Mouse (Mus musculus) CH12.LX (cell line): ENCODE data around the gene Cdh15. TPM values are rescaled to one million over a fixed set of nuclear protein-coding genes. Genes with fewer than 3 reads are reported as not detected.

Experiments
- DNase-seq: peaks from one replicate; pipeline ENCODE4 v3.0.0-alpha.2; 2013; ENCODE audit errors: extremely low read depth
- H3K27ac ChIP-seq: 2 replicates; pipeline ENCODE4 v1.5.1; 2012; ENCODE audit warnings: low read depth, mild to moderate bottlenecking, control low read depth, moderate library complexity; ENCODE audit not compliant: insufficient read depth
- H3K27me3 ChIP-seq: replicated peaks from 2 replicates; pipeline ENCODE3; 2012; ENCODE audit warnings: inconsistent platforms
- H3K36me3 ChIP-seq, 2 experiments: replicated peaks in 1 of 2; 2 replicates each; pipeline versions ENCODE3 to v1.6.1; 2012; ENCODE audit warnings: inconsistent platforms in 1 of 2, low read length in 1 of 2, mild to moderate bottlenecking in 1 of 2, mixed read lengths in 1 of 2, moderate library complexity in 1 of 2; ENCODE audit not compliant: control insufficient read depth in 1 of 2, insufficient read depth in 1 of 2
- H3K4me1 ChIP-seq, 2 experiments: 2 replicates each; pipeline ENCODE4 v1.6.1; 2012; ENCODE audit warnings: inconsistent platforms in 1 of 2, moderate library complexity in 1 of 2; ENCODE audit not compliant: insufficient read depth in 2 of 2, control insufficient read depth in 1 of 2
- H3K4me2 ChIP-seq: 2 replicates; pipeline ENCODE4 v1.6.1; 2012; ENCODE audit warnings: low read depth, mild to moderate bottlenecking, control low read depth; ENCODE audit not compliant: poor library complexity, insufficient read depth, severe bottlenecking
- H3K4me3 ChIP-seq, 3 experiments: fragments of 150-350 bp in 1 of 3; sonication (generic) in 1 of 3; replicated peaks in 1 of 3; 2 replicates each; pipeline versions ENCODE3 to v1.5.1; 2011 to 2012; ENCODE audit warnings: low read depth in 2 of 3, low read length in 2 of 3, mild to moderate bottlenecking in 2 of 3, moderate library complexity in 2 of 3, control low read depth in 1 of 3, improper control_type of control experiment in 1 of 3, inconsistent platforms in 1 of 3, mixed read lengths in 1 of 3; ENCODE audit not compliant: poor library complexity in 1 of 3
- H3K79me2 ChIP-seq: replicated peaks from 2 replicates; pipeline ENCODE4 v1.6.1; 2012; ENCODE audit warnings: mild to moderate bottlenecking, moderate library complexity; ENCODE audit not compliant: control insufficient read depth, poor library complexity, insufficient read depth, severe bottlenecking; ENCODE audit errors: extremely low read depth
- H3K9ac ChIP-seq: 2 replicates; pipeline ENCODE4 v1.6.1; 2012; ENCODE audit warnings: low read depth, mild to moderate bottlenecking, control low read depth, moderate library complexity; ENCODE audit not compliant: insufficient read depth
- H3K9me3 ChIP-seq: replicated peaks from 2 replicates; pipeline ENCODE3; 2012; ENCODE audit warnings: low read length, inconsistent platforms, mixed read lengths
- BHLHE40 ChIP-seq: IDR thresholded peaks from 2 replicates; pipeline ENCODE4 v1.6.1; 2011; ENCODE audit warnings: mild to moderate bottlenecking, low read depth, low read length, improper control_type of control experiment
- E2F4 ChIP-seq: IDR thresholded peaks from 2 replicates; pipeline ENCODE4 v1.6.1; 2011; ENCODE audit warnings: low read depth, low read length, improper control_type of control experiment; ENCODE audit not compliant: insufficient replicate concordance
- ELF1 ChIP-seq: IDR thresholded peaks from 2 replicates; pipeline ENCODE4 v1.6.1; 2014; ENCODE audit warnings: low read depth, mild to moderate bottlenecking, inconsistent platforms, low read length, improper control_type of control experiment
- EP300 ChIP-seq: IDR thresholded peaks from 2 replicates; pipeline ENCODE4 v1.6.1; 2011; ENCODE audit warnings: low read length, improper control_type of control experiment
- ETS1 ChIP-seq: conservative IDR thresholded peaks from 2 replicates; pipeline ENCODE4 v1.6.1; 2012; ENCODE audit warnings: low read depth, mild to moderate bottlenecking, inconsistent platforms, low read length, improper control_type of control experiment, moderate library complexity
- IRF4 ChIP-seq: IDR thresholded peaks from 2 replicates; pipeline ENCODE4 v1.6.1; 2014; ENCODE audit warnings: low read depth, mild to moderate bottlenecking, inconsistent platforms, low read length, improper control_type of control experiment
- JUN ChIP-seq: IDR thresholded peaks from 2 replicates; pipeline ENCODE4 v1.6.1; 2011; ENCODE audit warnings: low read depth, mild to moderate bottlenecking, low read length, improper control_type of control experiment, moderate library complexity; ENCODE audit not compliant: insufficient read depth
- MAX ChIP-seq: IDR thresholded peaks from 2 replicates; pipeline ENCODE4 v1.6.1; 2011; ENCODE audit warnings: low read length, improper control_type of control experiment
- MAZ ChIP-seq: IDR thresholded peaks from 2 replicates; pipeline ENCODE4 v1.6.1; 2012; ENCODE audit warnings: low read depth, mild to moderate bottlenecking, inconsistent platforms, low read length, improper control_type of control experiment, moderate library complexity
- NELFE ChIP-seq: IDR thresholded peaks from 2 replicates; pipeline ENCODE4 v1.6.1; 2011; ENCODE audit warnings: low read depth, low read length, improper control_type of control experiment
- NRF1 ChIP-seq: IDR thresholded peaks from 2 replicates; pipeline ENCODE4 v1.6.1; 2014; ENCODE audit warnings: low read depth, mild to moderate bottlenecking, inconsistent platforms, low read length, improper control_type of control experiment, moderate library complexity
- POLR2A ChIP-seq: IDR thresholded peaks from 2 replicates; pipeline ENCODE4 v1.6.1; 2011; ENCODE audit warnings: low read depth, mild to moderate bottlenecking, improper control_type of control experiment, low read length
- POLR2AphosphoS2 ChIP-seq: IDR thresholded peaks from 2 replicates; pipeline ENCODE4 v1.6.1; 2011; ENCODE audit warnings: low read depth, low read length, improper control_type of control experiment
- RAD21 ChIP-seq: IDR thresholded peaks from 2 replicates; pipeline ENCODE4 v1.6.1; 2011; ENCODE audit warnings: low read depth, mild to moderate bottlenecking, low read length, improper control_type of control experiment, moderate library complexity
- TCF12 ChIP-seq: IDR thresholded peaks from 2 replicates; pipeline ENCODE4 v1.6.1; 2014; ENCODE audit warnings: low read depth, mild to moderate bottlenecking, inconsistent platforms, low read length, improper control_type of control experiment
- UBTF ChIP-seq: IDR thresholded peaks from 2 replicates; pipeline ENCODE4 v1.6.1; 2012; ENCODE audit warnings: low read depth, mild to moderate bottlenecking, inconsistent platforms, low read length, improper control_type of control experiment, moderate library complexity
- USF2 ChIP-seq: conservative IDR thresholded peaks from 2 replicates; pipeline ENCODE4 v1.6.1; 2011; ENCODE audit warnings: low read depth, low read length, improper control_type of control experiment
- ZKSCAN1 ChIP-seq: IDR thresholded peaks from 2 replicates; pipeline ENCODE4 v1.6.1; 2012; ENCODE audit warnings: low read depth, inconsistent platforms, low read length, improper control_type of control experiment, borderline replicate concordance
- ZNF384 ChIP-seq: IDR thresholded peaks from 2 replicates; pipeline ENCODE4 v1.6.1; 2012; ENCODE audit warnings: low read depth, low read length, improper control_type of control experiment, inconsistent platforms
- dilution Hi-C: fragments of 300-500 bp; cut with MboI; formaldehyde crosslinking; loops from 2 replicates; pipeline ENCODE4 v1.14.3; 2020; ENCODE audit warnings: low sequenced_read_pairs; ENCODE audit not compliant: extremely low pct_unique_long_range_greater_than_20kb, extremely low pct_ligation_motif_present
- in situ Hi-C: fragments of 300-500 bp; cut with MboI; formaldehyde crosslinking; loops from 3 replicates; pipeline ENCODE4 v1.14.3; 2019; ENCODE audit warnings: low sequenced_read_pairs, low pct_ligation_motif_present, low pct_unique_long_range_greater_than_20kb, mixed read lengths
- polyA plus RNA-seq: library from polyadenylated mRNA; unstranded; fragments of >175 nt; gene quantifications from 2 replicates; pipeline ENCODE4 v1.2.1, GENCODE M21; 2012; ENCODE audit warnings: low read depth; ENCODE audit not compliant: insufficient read length
- total RNA-seq, 2 experiments: library from RNA; depleted of rRNA; stranded (reverse); fragments of 300-350 nt in 1 of 2; fragments of >200 nt in 1 of 2; gene quantifications; 2 replicates each; pipeline ENCODE4 v1.2.3; 2012 to 2014

Gene Cdh15
- total and polyA plus RNA-seq, 3 experiments = not detected

- H3K4me3 ChIP-seq = no peak overlapping the region
- in situ Hi-C loops = no loop called here
- no peaks in the 10 kb centered on the region for H3K79me2 ChIP-seq
- dilution Hi-C loops = no loop called here
- no peaks in the 10 kb centered on the region for H3K4me1 ChIP-seq
- H3K9me3 ChIP-seq = no peaks in the 10 kb centered on the region
- DNase-seq = no peak
- TF ChIP-seq ZNF384 = no peak
- peaks cover 87% of the 10 kb centered on the region for H3K27me3 ChIP-seq
- no peak overlapping the region for H3K9ac ChIP-seq
- no peak overlapping the region for H3K4me2 ChIP-seq
- H3K27ac ChIP-seq = no peak overlapping the region
- H3K36me3 ChIP-seq = no peaks in the 10 kb centered on the region
Observed at GRCm38 (mm10) chr8:122855123-122855522, 7.4 kb downstream of the Cdh15 start.

DNA sequence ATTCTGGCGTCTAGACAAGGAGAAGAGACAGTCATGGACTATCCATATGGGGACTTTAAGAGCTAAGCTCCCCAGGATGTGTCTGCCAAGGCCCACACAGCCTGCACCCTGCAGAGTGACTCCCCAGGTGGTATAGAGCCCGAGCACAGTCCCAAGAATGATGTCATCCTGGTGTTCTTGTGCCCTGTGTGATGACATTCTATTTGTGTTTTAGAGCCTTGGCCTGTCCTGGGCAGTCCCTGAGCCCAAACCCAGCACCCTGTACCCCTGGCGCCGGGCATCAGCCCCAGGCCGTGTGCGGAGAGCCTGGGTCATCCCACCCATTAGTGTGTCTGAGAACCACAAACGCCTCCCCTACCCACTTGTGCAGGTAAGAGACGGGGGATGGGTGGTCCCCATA, 8.5 kb downstream of the Cdh15 start:
- in situ Hi-C loops = no loop called here
- H3K36me3 ChIP-seq = no peaks in the 10 kb centered on the region
- H3K9ac ChIP-seq = no peak overlapping the region
- H3K27me3 ChIP-seq = peaks cover 84% of the 10 kb centered on the region
- H3K4me1 ChIP-seq = no peaks in the 10 kb centered on the region
- no peak overlapping the region for H3K4me3 ChIP-seq
- no peak overlapping the region for H3K27ac ChIP-seq
- DNase-seq = no peak
- no peaks in the 10 kb centered on the region for H3K79me2 ChIP-seq
- H3K9me3 ChIP-seq = no peaks in the 10 kb centered on the region
- H3K4me2 ChIP-seq = no peak overlapping the region
- no peak for TF ChIP-seq TCF12
- no peak for TF ChIP-seq UBTF
- TF ChIP-seq ELF1 = no peak
- no peak for TF ChIP-seq ETS1
- no peak for TF ChIP-seq JUN
- TF ChIP-seq IRF4 = no peak
- no peak for TF ChIP-seq E2F4
- TF ChIP-seq ZKSCAN1 = no peak
- TF ChIP-seq MAX = no peak
- no peak for TF ChIP-seq USF2
- no peak for TF ChIP-seq NELFE
- no peak for TF ChIP-seq BHLHE40
- TF ChIP-seq NRF1 = no peak
- TF ChIP-seq POLR2AphosphoS2 = no peak
- no peak for TF ChIP-seq POLR2A
- no peak for TF ChIP-seq ZNF384
- TF ChIP-seq EP300 = no peak
- TF ChIP-seq MAZ = no peak
- TF ChIP-seq RAD21 = no peak
- dilution Hi-C loops = no loop called here
